Mouse (Mus musculus) cerebellum, adult 11 months (tissue): ENCODE results near the gene Csnk1e.
"Not testable (repeated sequence)": the region's sequence is repeated elsewhere in the genome, so short reads cannot be mapped to it uniquely, and the experiment has no call there.

Experiments used
- DNase-seq: peaks from one replicate; pipeline ENCODE4 v3.0.0; 2022

Gene Csnk1e

GRCm38 (mm10) chr15:79455106-79455810 lies at the start of gene Csnk1e:
Gene Csnk1e (minus strand): TSS chr15:79455566.
- no peak for DNase-seq

GRCm38 (mm10) chr15:79504707-79505452 lies 49.5 kb upstream of the Csnk1e start, which contains the start of gene Kcnj4:
Gene Kcnj4 (minus strand): TSS chr15:79505241.
- DNase-seq: no peak

- no peak for DNase-seq
These were observed 48.1 kb upstream of the Csnk1e start for GRCm38 (mm10) chr15:79503438-79503837.

- DNase-seq: no peak
These were observed 47.5 kb upstream of the Csnk1e start for GRCm38 (mm10) chr15:79502891-79503341.

- no peak for DNase-seq
These were observed 44.7 kb upstream of the Csnk1e start for GRCm38 (mm10) chr15:79500110-79500509.

- DNase-seq: no peak
These were observed 38.2 kb upstream of the Csnk1e start for GRCm38 (mm10) chr15:79493527-79493926.

- no peak for DNase-seq
These were observed 34.1 kb upstream of the Csnk1e start for GRCm38 (mm10) chr15:79489463-79489862.

- DNase-seq: no peak
These were observed 25.9 kb upstream of the Csnk1e start for GRCm38 (mm10) chr15:79481181-79481688.

- no peak for DNase-seq
These were observed 21.9 kb upstream of the Csnk1e start for GRCm38 (mm10) chr15:79477227-79477626.

- DNase-seq: no peak
These were observed 18.4 kb upstream of the Csnk1e start for GRCm38 (mm10) chr15:79473638-79474355.

GRCm38 (mm10) chr15:79473042-79473441 lies 17.7 kb upstream of the Csnk1e start:
- no peak for DNase-seq

GRCm38 (mm10) chr15:79471095-79471494 lies 15.7 kb upstream of the Csnk1e start:
- DNase-seq: no peak

GRCm38 (mm10) chr15:79470583-79470982 lies 15.2 kb upstream of the Csnk1e start:
- no peak for DNase-seq

- DNase-seq: no peak
These were observed 14.2 kb upstream of the Csnk1e start for GRCm38 (mm10) chr15:79469577-79469976.

GRCm38 (mm10) chr15:79466601-79467286 lies 11.4 kb upstream of the Csnk1e start:
- DNase-seq: peak; percentile 73

- no peak for DNase-seq
These were observed 1.2 kb upstream of the Csnk1e start for GRCm38 (mm10) chr15:79456546-79456945.

- not testable (repeated sequence) for DNase-seq
These were observed 738 bp upstream of the Csnk1e start for GRCm38 (mm10) chr15:79456104-79456503.

GRCm38 (mm10) chr15:79453831-79454230 lies 1.5 kb downstream of the Csnk1e start:
- no peak for DNase-seq

GRCm38 (mm10) chr15:79448041-79448440 lies 7.3 kb downstream of the Csnk1e start:
- no peak for DNase-seq

GRCm38 (mm10) chr15:79445786-79446654 lies 9.3 kb downstream of the Csnk1e start:
- DNase-seq: no peak

GRCm38 (mm10) chr15:79443856-79444410 lies 11.4 kb downstream of the Csnk1e start:
- no peak for DNase-seq
